In genomic region chr6:119018956-119019355, GRCm38 (mm10) we compare ENCODE assay signal across 19 mouse cellular contexts.
DNase-seq lines count a peak whose midpoint lies in the region; ATAC-seq lines count a peak whose summit lies in the region.
"Had no signal": no experiment of that assay in that cellular context is flagged by ENCODE, and none has a peak within 500 bp of the region (broad histone marks: within the 10 kb centered on the region; RNA-seq: fewer than 3 reads in every experiment).

No protein-coding gene starts in this region.

- H3K9ac ChIP-seq in intestine, embryonic 16.5 days (ENCODE audit: low read depth, low read length), result no peak overlapping the region
- H3K9ac ChIP-seq in hindbrain, embryonic 14.5 days, result no peak overlapping the region
- H3K9ac ChIP-seq: embryonic facial prominence, embryonic 12.5 days; heart, embryonic 13.5 days; hindbrain, embryonic 15.5 days; limb, embryonic 13.5 days; liver, postnatal 0 days; midbrain, embryonic 13.5 days had no signal

- no peak for ATAC-seq in erythroblast, adult 5-6 weeks (replicated peaks; ENCODE audit: low FRiP score, poor library complexity, severe bottlenecking)
- ATAC-seq in intestine, embryonic 16.5 days, result no peak
- no peak for ATAC-seq in hindbrain, embryonic 14.5 days (ENCODE audit: low FRiP score)
- ATAC-seq: forebrain, embryonic 14.5 days; liver, postnatal 0 days; midbrain, embryonic 13.5 days had no signal

- no peaks in the 10 kb centered on the region for H3K9me3 ChIP-seq in intestine, embryonic 16.5 days (ENCODE audit: control insufficient read depth, low read length)
- H3K9me3 ChIP-seq in hindbrain, embryonic 14.5 days (ENCODE audit: control insufficient read depth, low read length), result no peaks in the 10 kb centered on the region
- H3K9me3 ChIP-seq: embryonic facial prominence, embryonic 12.5 days; heart, embryonic 13.5 days; hindbrain, embryonic 15.5 days; limb, embryonic 13.5 days; midbrain, embryonic 13.5 days had no signal

- H3K4me2 ChIP-seq in intestine, embryonic 16.5 days (ENCODE audit: low read depth, low read length), result no peak overlapping the region
- no peak overlapping the region for H3K4me2 ChIP-seq in hindbrain, embryonic 14.5 days (replicated peaks)
- H3K4me2 ChIP-seq: embryonic facial prominence, embryonic 12.5 days; heart, embryonic 13.5 days; hindbrain, embryonic 15.5 days; limb, embryonic 13.5 days; midbrain, embryonic 13.5 days had no signal

- H3K4me1 ChIP-seq in intestine, embryonic 16.5 days (ENCODE audit: control insufficient read depth, insufficient read depth, low read length), result no peaks in the 10 kb centered on the region
- H3K4me1 ChIP-seq in hindbrain, embryonic 14.5 days (replicated peaks; ENCODE audit: control insufficient read depth, insufficient read depth, low read length), result peaks cover 8% of the 10 kb centered on the region

- intact Hi-C loops in gastrocnemius, postnatal 14 days (cut with DNase I; ENCODE audit: low total_unique reads), result no loop called here

- H3K36me3 ChIP-seq in intestine, embryonic 16.5 days (ENCODE audit: control insufficient read depth, insufficient read depth, low read length), result no peaks in the 10 kb centered on the region
- no peaks in the 10 kb centered on the region for H3K36me3 ChIP-seq in hindbrain, embryonic 14.5 days (replicated peaks; ENCODE audit: control insufficient read depth, insufficient read depth)
- H3K36me3 ChIP-seq: embryonic facial prominence, embryonic 12.5 days; heart, embryonic 13.5 days; hindbrain, embryonic 15.5 days; limb, embryonic 13.5 days; midbrain, embryonic 13.5 days had no signal

- WGBS in intestine, embryonic 16.5 days, result 85% methylated on average over 6 of the region's 6 CpGs
- 91% methylated on average over 6 of the region's 6 CpGs for WGBS in hindbrain, embryonic 14.5 days

- H3K27me3 ChIP-seq in intestine, embryonic 16.5 days (replicated peaks; ENCODE audit: control insufficient read depth, insufficient read depth, low read length), result no peaks in the 10 kb centered on the region
- no peaks in the 10 kb centered on the region for H3K27me3 ChIP-seq in hindbrain, embryonic 14.5 days (ENCODE audit: control insufficient read depth, insufficient read depth, low read length)
- H3K27me3 ChIP-seq: embryonic facial prominence, embryonic 12.5 days; heart, embryonic 13.5 days; hindbrain, embryonic 15.5 days; limb, embryonic 13.5 days; midbrain, embryonic 13.5 days had no signal

- no peak overlapping the region for H3K4me3 ChIP-seq in intestine, embryonic 16.5 days (ENCODE audit: low read length)
- H3K4me3 ChIP-seq in hindbrain, embryonic 14.5 days (replicated peaks; ENCODE audit: low read length), result no peak overlapping the region
- H3K4me3 ChIP-seq: embryonic facial prominence, embryonic 12.5 days; heart, embryonic 13.5 days; hindbrain, embryonic 15.5 days; limb, embryonic 13.5 days; midbrain, embryonic 13.5 days had no signal

- H3K27ac ChIP-seq in intestine, embryonic 16.5 days (ENCODE audit: low read length), result no peak overlapping the region
- no peak overlapping the region for H3K27ac ChIP-seq in hindbrain, embryonic 14.5 days
- H3K27ac ChIP-seq: embryonic facial prominence, embryonic 12.5 days; hindbrain, embryonic 15.5 days; limb, embryonic 13.5 days; midbrain, embryonic 13.5 days had no signal

- DNase-seq in gastrocnemius, postnatal 14 days, result peak; percentile 17
- DNase-seq in gastrocnemius, postnatal 4 days (ENCODE audit: low spot score in 2 of 2), result no peak
- DNase-seq in Muller cell, postnatal 12 days (ENCODE audit: inconsistent ontology term), result peak; percentile 46
- peak; percentile 56 to 71 for DNase-seq in heart, adult 9 months (ENCODE audit: low spot score in 2 of 2)
- DNase-seq in lung, postnatal 10 days, result peak; percentile 66
- no peak for DNase-seq in hindbrain, embryonic 14.5 days (ENCODE audit: low spot score)
- DNase-seq: adrenal gland, postnatal 10 days; cerebellum, postnatal 36 days; kidney, adult 9 months; liver, postnatal 0 days; thymus, postnatal 4 days had no signal

Comparison
In these comparisons a context has a peak if more than half of its experiments do, and no peak if none do; other contexts are left out.
1. DNase-seq: peak in gastrocnemius, postnatal 14 days (single experiment), Muller cell, postnatal 12 days (single experiment), heart, adult 9 months (2 of 2) and lung, postnatal 10 days (single experiment); none in gastrocnemius, postnatal 4 days (0 of 2) and hindbrain, embryonic 14.5 days (single experiment).